8 mouse cellular contexts compared by ENCODE assay signal in the genomic region with DNA sequence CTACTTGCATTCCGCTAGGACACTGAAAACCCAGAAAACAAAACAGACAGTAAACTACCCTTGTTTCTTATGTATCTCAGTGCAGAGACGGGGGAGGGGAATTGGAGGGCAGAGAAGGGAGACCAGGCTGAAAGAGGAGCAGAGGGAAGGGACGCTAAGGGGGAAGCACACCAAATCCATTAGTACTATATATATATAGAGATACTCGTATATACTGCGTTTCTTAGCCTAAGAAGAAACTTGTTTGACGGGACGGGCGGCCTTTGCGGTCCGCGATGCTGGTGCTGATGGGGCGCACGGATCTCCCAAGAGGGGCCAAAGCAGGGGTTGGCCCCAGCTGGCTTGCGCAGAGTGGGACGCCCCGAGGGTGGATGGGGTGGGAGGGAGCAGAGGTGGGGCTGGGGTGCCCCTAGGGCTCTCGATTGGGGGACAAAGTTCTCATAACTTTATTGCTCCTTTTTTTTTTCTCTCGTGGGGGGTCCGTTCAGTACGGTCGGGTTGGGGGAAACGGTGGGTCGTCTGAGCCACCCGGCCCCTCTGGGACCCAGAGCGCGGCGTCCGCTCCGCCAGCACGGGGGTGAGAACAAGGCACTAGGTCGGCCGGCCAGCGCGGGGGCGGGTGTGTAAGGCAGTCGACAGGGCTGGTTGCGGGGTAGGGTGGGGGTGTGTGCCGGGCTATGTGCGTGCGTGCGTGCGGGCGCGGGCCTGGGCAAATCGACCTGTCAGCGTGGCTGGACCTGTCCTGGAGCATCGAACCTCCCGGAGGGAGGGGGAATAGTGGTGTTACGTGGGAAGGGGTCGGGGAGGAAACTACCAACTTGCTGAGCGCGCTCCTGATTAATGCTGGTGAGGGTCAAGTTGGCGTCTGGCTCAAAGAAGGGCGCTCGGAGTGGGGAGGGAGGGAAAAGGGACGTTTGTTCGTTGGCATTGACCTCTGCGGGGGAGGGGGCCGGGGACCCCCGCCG. TPM values are rescaled to one million over a fixed set of nuclear protein-coding genes. Genes with fewer than 3 reads are reported as not detected.
DNase-seq lines count a peak whose midpoint lies in the region; ATAC-seq lines count a peak whose summit lies in the region.

No protein-coding gene starts in this region.

- peak; percentile 44 for DNase-seq in CD4-positive, CD25-positive, alpha-beta regulatory T cell, adult 2 months (ENCODE audit: low read depth, low spot score)
- DNase-seq in urinary bladder, adult 2 months (ENCODE audit: low spot score) = peak; percentile 27
- no peak for DNase-seq in urinary bladder, postnatal 10 days (ENCODE audit: low spot score)
- no peak for DNase-seq in right cerebral cortex, adult 2 months (ENCODE audit: low spot score in 2 of 2)

- H3K9me3 ChIP-seq in hindbrain, embryonic 12.5 days (replicated peaks) = no peaks in the 10 kb centered on the region
- H3K9me3 ChIP-seq in lung, embryonic 16.5 days (ENCODE audit: control insufficient read depth, low read length) = no peaks in the 10 kb centered on the region
- H3K9me3 ChIP-seq in stomach, embryonic 14.5 days (ENCODE audit: control insufficient read depth, low read depth, low read length) = no peaks in the 10 kb centered on the region

- H3K36me3 ChIP-seq in hindbrain, embryonic 12.5 days = no peaks in the 10 kb centered on the region
- H3K36me3 ChIP-seq in lung, embryonic 16.5 days (ENCODE audit: control insufficient read depth, insufficient read depth, low read length) = no peaks in the 10 kb centered on the region
- peaks cover 9% of the 10 kb centered on the region; the same call in 1 of the 2 replicates for H3K36me3 ChIP-seq in stomach, embryonic 14.5 days (ENCODE audit: control insufficient read depth, insufficient read depth, low read length)

- H3K27ac ChIP-seq in hindbrain, embryonic 12.5 days = peak overlapping the region; percentile 41
- H3K27ac ChIP-seq in lung, embryonic 16.5 days (ENCODE audit: low read length) = peak overlapping the region; percentile 51
- no peak overlapping the region for H3K27ac ChIP-seq in stomach, embryonic 14.5 days (ENCODE audit: low read length)

- WGBS in hindbrain, embryonic 12.5 days = 1% methylated on average over 61 of the region's 61 CpGs
- WGBS in lung, embryonic 16.5 days = 12% methylated on average over 58 of the region's 61 CpGs
- 6% methylated on average over 61 of the region's 61 CpGs for WGBS in stomach, embryonic 14.5 days

- H3K4me1 ChIP-seq in hindbrain, embryonic 12.5 days = peaks cover 61% of the 10 kb centered on the region
- peaks cover 50% of the 10 kb centered on the region for H3K4me1 ChIP-seq in lung, embryonic 16.5 days (replicated peaks; ENCODE audit: control insufficient read depth, insufficient read depth, low read length)
- peaks cover 40% of the 10 kb centered on the region for H3K4me1 ChIP-seq in stomach, embryonic 14.5 days (ENCODE audit: control insufficient read depth, insufficient read depth, low read length)

- H3K4me2 ChIP-seq in hindbrain, embryonic 12.5 days (replicated peaks) = peak overlapping the region; percentile 46
- peak overlapping the region; percentile 60 for H3K4me2 ChIP-seq in lung, embryonic 16.5 days (ENCODE audit: low read depth, low read length)
- peak overlapping the region; percentile 43 for H3K4me2 ChIP-seq in stomach, embryonic 14.5 days (replicated peaks; ENCODE audit: low read depth, low read length)

- no peak for ATAC-seq in CD4-positive, CD25-positive, alpha-beta regulatory T cell, adult 4 months
- ATAC-seq in hindbrain, embryonic 12.5 days (ENCODE audit: low FRiP score) = no peak
- ATAC-seq in lung, embryonic 16.5 days (ENCODE audit: low read depth) = no peak
- no peak for ATAC-seq in stomach, embryonic 14.5 days (ENCODE audit: insufficient number of reproducible peaks, insufficient read depth, low FRiP score, low read depth)

- H3K9ac ChIP-seq in hindbrain, embryonic 12.5 days = peak overlapping the region; percentile 50
- peak overlapping the region; percentile 63 for H3K9ac ChIP-seq in lung, embryonic 16.5 days (ENCODE audit: low read length)
- no peak overlapping the region; the same call in 1 of the 2 replicates for H3K9ac ChIP-seq in stomach, embryonic 14.5 days (replicated peaks; ENCODE audit: low read depth, low read length)

- peak overlapping the region; percentile 23 for H3K4me3 ChIP-seq in hindbrain, embryonic 12.5 days
- H3K4me3 ChIP-seq in lung, embryonic 16.5 days (ENCODE audit: low read length) = peak overlapping the region; percentile 38
- H3K4me3 ChIP-seq in stomach, embryonic 14.5 days (ENCODE audit: low read depth, low read length) = peak overlapping the region; percentile 20

- H3K27me3 ChIP-seq in hindbrain, embryonic 12.5 days = peaks cover 90% of the 10 kb centered on the region
- peaks cover 7% of the 10 kb centered on the region for H3K27me3 ChIP-seq in lung, embryonic 16.5 days (ENCODE audit: control insufficient read depth, insufficient read depth, low read depth, low read length)
- H3K27me3 ChIP-seq in stomach, embryonic 14.5 days (ENCODE audit: control insufficient read depth, insufficient read depth, low read length) = peaks cover 43% of the 10 kb centered on the region; the same call in 1 of the 2 replicates

RNA-seq across cellular contexts. Expression of a gene that starts 3.9 kb away (rescaled TPM):
- polyA plus RNA-seq in CD4-positive, CD25-positive, alpha-beta regulatory T cell, adult 4 months (2017; shearing (Covaris generic)) = 1 to 10 TPM; 2.0 to 2.6 TPM
- 7.8 and 8.7 TPM in 2 replicates for polyA plus RNA-seq in urinary bladder, adult 2 months (2012; rRNA removed)
- polyA plus RNA-seq in hindbrain, embryonic 12.5 days (2016; fragmentation: Nextera tagmentation; extraction: Ambion mirVana) = 4.6 and 4.9 TPM in 2 replicates
- 11.4 and 12.5 TPM in 2 replicates for polyA plus RNA-seq in lung, embryonic 16.5 days (2015; fragmentation: Nextera tagmentation; extraction: Ambion mirVana)
- polyA plus RNA-seq in stomach, embryonic 14.5 days (2014; fragmentation: Nextera tagmentation; extraction: Ambion mirVana) = 4.6 and 5.0 TPM in 2 replicates

RNA-seq across cellular contexts. Expression of a gene that starts 17.5 kb away (rescaled TPM):
- polyA plus RNA-seq in CD4-positive, CD25-positive, alpha-beta regulatory T cell, adult 4 months (2017; shearing (Covaris generic)) = 1 to 10 TPM; 8.1 to 9.1 TPM
- 39.5 and 49.4 TPM in 2 replicates for polyA plus RNA-seq in urinary bladder, adult 2 months (2012; rRNA removed)
- 20.9 and 21.3 TPM in 2 replicates for polyA plus RNA-seq in hindbrain, embryonic 12.5 days (2016; fragmentation: Nextera tagmentation; extraction: Ambion mirVana)
- polyA plus RNA-seq in lung, embryonic 16.5 days (2015; fragmentation: Nextera tagmentation; extraction: Ambion mirVana) = 16.9 and 19.5 TPM in 2 replicates
- polyA plus RNA-seq in stomach, embryonic 14.5 days (2014; fragmentation: Nextera tagmentation; extraction: Ambion mirVana) = 25.1 and 25.7 TPM in 2 replicates

RNA-seq across cellular contexts. Expression of a gene that starts 17.7 kb away (rescaled TPM):
- polyA plus RNA-seq in CD4-positive, CD25-positive, alpha-beta regulatory T cell, adult 4 months (2017; shearing (Covaris generic)) = 10 to 100 TPM; 24.3 to 28.6 TPM
- polyA plus RNA-seq in urinary bladder, adult 2 months (2012; rRNA removed) = 1.0 and 1.2 TPM in 2 replicates
- polyA plus RNA-seq in hindbrain, embryonic 12.5 days (2016; fragmentation: Nextera tagmentation; extraction: Ambion mirVana) = 3.0 and 3.6 TPM in 2 replicates
- 3.1 and 3.7 TPM in 2 replicates for polyA plus RNA-seq in lung, embryonic 16.5 days (2015; fragmentation: Nextera tagmentation; extraction: Ambion mirVana)
- polyA plus RNA-seq in stomach, embryonic 14.5 days (2014; fragmentation: Nextera tagmentation; extraction: Ambion mirVana) = 2.8 and 5.0 TPM in 2 replicates

RNA-seq across cellular contexts. Expression of a gene that starts 19.0 kb away (rescaled TPM):
- 10 to 100 TPM; 45.0 to 60.3 TPM for polyA plus RNA-seq in CD4-positive, CD25-positive, alpha-beta regulatory T cell, adult 4 months (2017; shearing (Covaris generic))
- 71.7 and 76.3 TPM in 2 replicates for polyA plus RNA-seq in urinary bladder, adult 2 months (2012; rRNA removed)
- 51.2 and 55.9 TPM in 2 replicates for polyA plus RNA-seq in hindbrain, embryonic 12.5 days (2016; fragmentation: Nextera tagmentation; extraction: Ambion mirVana)
- polyA plus RNA-seq in lung, embryonic 16.5 days (2015; fragmentation: Nextera tagmentation; extraction: Ambion mirVana) = 54.7 and 58.8 TPM in 2 replicates
- 64.6 and 65.7 TPM in 2 replicates for polyA plus RNA-seq in stomach, embryonic 14.5 days (2014; fragmentation: Nextera tagmentation; extraction: Ambion mirVana)

RNA-seq across cellular contexts. Expression of a gene that starts 42.5 kb away (rescaled TPM):
- 10 to 100 TPM; 39.5 to 42.6 TPM for polyA plus RNA-seq in CD4-positive, CD25-positive, alpha-beta regulatory T cell, adult 4 months (2017; shearing (Covaris generic))
- 14.7 and 23.3 TPM in 2 replicates for polyA plus RNA-seq in urinary bladder, adult 2 months (2012; rRNA removed)
- polyA plus RNA-seq in hindbrain, embryonic 12.5 days (2016; fragmentation: Nextera tagmentation; extraction: Ambion mirVana) = 62.5 and 64.8 TPM in 2 replicates
- 83.2 and 87.4 TPM in 2 replicates for polyA plus RNA-seq in lung, embryonic 16.5 days (2015; fragmentation: Nextera tagmentation; extraction: Ambion mirVana)
- polyA plus RNA-seq in stomach, embryonic 14.5 days (2014; fragmentation: Nextera tagmentation; extraction: Ambion mirVana) = 73.1 and 83.4 TPM in 2 replicates

Comparison
In these comparisons a context has a peak if more than half of its experiments do, and no peak if none do; other contexts are left out.
1. DNase-seq: peak in CD4-positive, CD25-positive, alpha-beta regulatory T cell, adult 2 months (single experiment) and urinary bladder, adult 2 months (single experiment); none in urinary bladder, postnatal 10 days (single experiment) and right cerebral cortex, adult 2 months (0 of 2).
2. Peak in every context shown above with its lines, with median percentiles within 50 percentile points of each other: H3K4me2 ChIP-seq and H3K4me3 ChIP-seq.